Mouse (Mus musculus): ENCODE data around the gene Thap4.
"Not testable (repeated sequence)": the region's sequence is repeated elsewhere in the genome, so short reads cannot be mapped to it uniquely, and the experiment has no call there.

The Thap4 gene

DNA sequence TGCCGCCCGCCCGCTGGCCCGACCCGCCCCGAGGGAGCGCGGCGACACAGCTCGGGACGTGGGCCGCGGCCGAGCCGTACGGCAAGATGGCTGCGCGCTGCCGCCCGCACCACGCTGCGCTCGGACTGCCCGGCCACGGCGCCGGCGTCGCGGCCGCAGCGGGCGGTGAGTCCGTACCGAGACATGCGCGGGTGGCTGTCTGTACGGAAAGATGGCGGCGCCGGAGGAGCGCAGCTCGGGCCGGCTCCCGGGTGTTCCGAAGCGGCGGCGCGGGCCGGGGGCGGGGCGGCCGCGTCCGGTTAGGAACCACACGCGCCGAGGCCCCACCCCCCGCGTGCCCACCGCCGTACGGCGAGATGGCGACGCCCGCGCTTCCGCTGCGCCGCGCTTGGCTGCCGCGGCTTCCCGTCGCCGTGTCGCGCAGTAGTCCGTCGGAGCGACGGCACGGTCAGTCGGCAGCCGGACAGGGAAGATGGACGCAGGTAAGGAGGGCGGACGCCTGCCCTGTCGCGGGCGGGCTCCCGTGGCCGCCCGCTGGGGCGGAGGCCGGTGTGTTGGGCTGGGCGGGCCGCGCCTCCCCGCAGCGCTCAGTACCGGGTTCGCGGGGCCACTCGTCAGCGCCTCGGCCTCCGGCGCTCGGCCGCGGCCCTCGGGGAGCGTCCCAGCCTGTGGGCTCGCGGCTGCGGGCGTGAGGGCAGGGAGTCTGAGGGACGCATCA, at the start of gene Thap4:
Gene Thap4, minus strand, starts transcription at position 292 of the 718 bp plus-strand sequence.
- DNase-seq (ENCODE audit: low read depth in 1 of 2, low spot score in 2 of 2) = peak; percentile 33 to 74

GRCm38 (mm10) chr1:93803556-93804507, 49.2 kb upstream of the Thap4 start, which contains the start of gene Ing5:
Gene Ing5, plus strand, starts transcription at chr1:93803965.
- peak; percentile 97 to 99 for DNase-seq (ENCODE audit: low read depth in 1 of 2, low spot score in 2 of 2)

- no peak for DNase-seq (ENCODE audit: low read depth in 1 of 2, low spot score in 2 of 2)
Measured at GRCm38 (mm10) chr1:93802771-93803170, 48.1 kb upstream of the Thap4 start.

DNA sequence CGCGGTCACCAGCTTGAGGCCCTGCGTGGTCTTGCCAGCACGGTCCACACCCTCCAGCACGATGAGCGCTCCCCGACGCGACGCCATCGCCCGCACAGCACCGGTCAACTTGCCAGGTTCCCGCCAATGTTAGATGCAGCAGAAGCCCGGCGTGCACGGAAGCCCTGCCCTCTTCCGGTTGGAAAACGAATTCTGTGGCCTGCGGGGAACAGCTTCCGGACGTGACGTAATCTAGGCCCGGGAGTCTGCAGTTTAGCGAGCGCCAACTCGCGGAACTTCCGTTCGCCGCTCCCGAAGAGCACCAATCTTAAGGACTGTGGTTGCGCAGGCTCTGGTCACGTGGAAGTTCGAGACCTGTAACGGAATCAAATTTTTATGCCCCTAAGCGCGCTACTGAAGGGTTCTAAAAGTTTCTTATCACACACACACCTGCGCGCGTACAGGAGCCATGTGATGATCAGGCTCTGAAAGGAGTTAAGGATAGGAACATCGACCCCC, 47.1 kb upstream of the Thap4 start, which contains the start of gene Dtymk:
Gene Dtymk, minus strand, starts transcription at position 194 of the 498 bp plus-strand sequence.
- DNase-seq (ENCODE audit: low read depth in 1 of 2, low spot score in 2 of 2) = peak; percentile 82

GRCm38 (mm10) chr1:93800670-93801503, 46.2 kb upstream of the Thap4 start:
- DNase-seq (ENCODE audit: low read depth in 1 of 2, low spot score in 2 of 2) = no peak

DNA sequence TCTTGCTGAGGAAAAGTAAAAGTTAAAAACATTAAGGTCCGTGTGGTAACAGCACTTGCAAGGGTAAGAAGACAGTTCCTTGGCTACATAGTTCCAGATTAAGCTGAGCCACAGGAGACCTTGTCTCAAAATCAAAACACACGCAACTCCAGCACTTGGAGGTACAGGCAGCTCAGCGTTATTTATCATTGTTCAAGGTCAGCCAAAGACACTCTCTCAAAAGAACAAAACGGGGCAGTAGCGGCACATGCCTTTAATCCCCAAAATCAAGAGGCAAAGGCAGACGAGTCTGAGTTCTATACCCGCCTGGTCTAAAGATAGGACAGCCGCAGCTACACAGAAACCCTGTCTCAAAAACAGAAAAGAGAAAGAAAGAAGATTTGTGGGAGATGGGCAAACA, 41.2 kb upstream of the Thap4 start:
- DNase-seq (ENCODE audit: low read depth in 1 of 2, low spot score in 2 of 2) = no peak

DNA sequence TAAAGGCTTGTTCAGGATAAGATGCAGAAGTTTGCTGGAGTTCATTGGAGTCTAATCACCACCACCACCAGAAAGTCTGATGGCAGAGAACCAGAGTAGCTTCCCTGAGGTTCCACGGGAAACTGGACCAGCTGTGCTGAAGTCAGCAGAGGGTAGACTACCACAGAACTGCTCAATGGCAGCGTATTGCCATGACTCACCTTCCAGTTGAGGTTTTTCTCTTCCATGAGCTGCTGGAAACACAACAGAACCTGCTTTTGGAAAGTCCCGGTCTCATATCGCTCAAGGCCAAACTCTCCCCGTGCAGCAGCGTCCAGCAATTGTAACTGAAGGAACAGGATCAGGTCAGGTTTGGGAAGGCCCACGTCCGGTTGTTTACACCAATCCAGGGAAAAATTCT, 39.9 kb upstream of the Thap4 start:
- DNase-seq (ENCODE audit: low read depth in 1 of 2, low spot score in 2 of 2) = no peak

- DNase-seq (ENCODE audit: low read depth in 1 of 2, low spot score in 2 of 2) = no peak
Measured at GRCm38 (mm10) chr1:93786912-93787311, 32.2 kb upstream of the Thap4 start.

DNA sequence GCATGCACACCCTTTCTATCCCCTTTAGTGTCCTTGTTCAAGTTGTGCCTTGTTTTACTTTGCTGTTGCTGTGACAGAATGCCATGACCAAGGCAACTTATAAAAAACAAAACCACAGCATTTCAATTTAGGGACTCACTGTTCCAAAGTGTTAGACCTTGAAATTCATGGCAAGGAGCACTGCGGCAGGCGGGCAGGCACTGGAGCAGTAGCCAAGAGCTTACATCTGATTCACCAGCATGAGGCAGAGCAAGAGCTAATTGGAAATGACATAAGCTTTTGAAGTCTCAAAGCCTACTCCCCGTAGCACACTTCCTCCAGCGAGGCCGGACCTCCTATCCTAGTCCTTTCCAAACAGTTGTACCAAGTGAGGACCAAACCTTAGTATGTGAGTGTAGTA, 22.0 kb upstream of the Thap4 start:
- no peak for DNase-seq (ENCODE audit: low read depth in 1 of 2, low spot score in 2 of 2)

GRCm38 (mm10) chr1:93769901-93770300, 15.2 kb upstream of the Thap4 start:
- no peak for DNase-seq (ENCODE audit: low read depth in 1 of 2, low spot score in 2 of 2)

DNA sequence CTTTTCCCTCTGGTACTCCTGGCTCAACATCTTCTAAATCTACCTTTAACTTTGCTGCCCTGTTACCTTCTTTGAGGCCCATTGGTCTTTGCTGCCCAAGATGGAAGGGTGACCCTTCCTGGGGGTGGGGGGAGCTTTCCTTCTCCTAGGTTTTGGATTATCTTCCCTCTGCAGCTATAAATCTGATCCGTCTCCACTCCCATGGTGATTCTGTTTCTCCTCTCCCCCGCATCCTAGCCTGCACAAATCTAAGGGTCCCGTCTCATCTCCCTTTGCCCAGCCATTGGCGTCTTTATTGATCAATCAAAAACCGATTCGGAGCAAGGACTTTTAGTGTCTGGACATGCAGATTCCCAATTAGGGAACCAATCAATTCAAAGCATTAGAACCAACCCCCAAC, 12.9 kb upstream of the Thap4 start:
- DNase-seq (ENCODE audit: low read depth in 1 of 2, low spot score in 2 of 2) = no peak

DNA sequence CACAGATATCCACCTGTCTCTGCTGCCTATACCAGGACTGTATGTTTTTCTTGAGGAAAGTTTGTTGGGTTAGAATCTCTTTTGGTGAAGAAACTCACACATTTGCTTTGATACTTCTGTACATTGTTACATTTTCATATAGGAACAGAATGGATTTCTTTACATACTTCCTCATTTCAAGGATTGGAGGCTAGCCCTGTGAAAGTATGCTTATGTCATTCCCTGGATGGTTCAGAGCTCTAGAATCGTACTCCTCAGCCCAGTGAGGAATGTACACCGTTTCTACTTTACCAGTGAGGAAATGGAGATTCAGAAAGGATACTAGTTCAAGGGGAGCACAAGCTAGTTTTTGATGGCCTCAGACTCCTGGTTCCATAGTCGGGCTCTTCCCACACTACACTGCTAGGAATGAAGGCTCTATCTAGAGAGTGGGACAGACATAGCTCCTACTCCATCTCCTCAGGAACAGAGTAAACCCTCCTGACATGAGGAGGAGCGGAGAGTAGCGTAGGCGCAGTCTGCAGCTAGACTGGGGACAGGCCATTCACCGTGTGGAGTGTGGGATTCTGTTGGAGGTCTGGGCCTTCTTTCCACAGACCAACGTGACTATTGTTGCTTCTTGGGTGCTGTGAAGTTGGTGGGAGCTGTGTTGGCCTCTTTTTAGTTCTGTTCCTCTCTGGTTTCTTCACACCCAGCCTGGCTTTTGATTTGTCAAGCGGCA, 10.4 kb upstream of the Thap4 start:
- no peak for DNase-seq (ENCODE audit: low read depth in 1 of 2, low spot score in 2 of 2)

GRCm38 (mm10) chr1:93763531-93763930, 8.9 kb upstream of the Thap4 start:
- DNase-seq (ENCODE audit: low read depth in 1 of 2, low spot score in 2 of 2) = not testable (repeated sequence)

- DNase-seq (ENCODE audit: low read depth in 1 of 2, low spot score in 2 of 2) = no peak
Measured at GRCm38 (mm10) chr1:93760076-93760475, 5.4 kb upstream of the Thap4 start.

DNA sequence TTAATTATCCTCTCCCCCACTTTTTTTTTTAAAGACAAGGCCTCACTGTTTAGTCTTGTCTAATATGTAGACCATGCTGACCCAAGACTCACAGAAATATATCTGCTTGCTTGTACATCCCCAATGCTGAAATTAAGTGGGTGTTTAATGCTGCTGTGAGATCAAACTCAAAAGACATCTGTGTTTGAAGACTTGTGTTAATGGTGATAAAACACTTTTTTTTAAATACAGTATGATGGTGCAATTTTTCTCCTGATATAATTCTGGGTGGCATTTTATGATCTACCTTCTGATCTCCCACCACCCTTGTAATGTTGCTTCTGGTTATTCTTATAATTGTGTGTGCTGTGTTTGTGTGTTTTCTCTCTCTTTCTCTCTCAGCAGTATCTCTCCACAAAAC, 1.5 kb upstream of the Thap4 start:
- no peak for DNase-seq (ENCODE audit: low read depth in 1 of 2, low spot score in 2 of 2)

GRCm38 (mm10) chr1:93755618-93756017, 954 bp upstream of the Thap4 start:
- DNase-seq (ENCODE audit: low read depth in 1 of 2, low spot score in 2 of 2) = no peak

DNA sequence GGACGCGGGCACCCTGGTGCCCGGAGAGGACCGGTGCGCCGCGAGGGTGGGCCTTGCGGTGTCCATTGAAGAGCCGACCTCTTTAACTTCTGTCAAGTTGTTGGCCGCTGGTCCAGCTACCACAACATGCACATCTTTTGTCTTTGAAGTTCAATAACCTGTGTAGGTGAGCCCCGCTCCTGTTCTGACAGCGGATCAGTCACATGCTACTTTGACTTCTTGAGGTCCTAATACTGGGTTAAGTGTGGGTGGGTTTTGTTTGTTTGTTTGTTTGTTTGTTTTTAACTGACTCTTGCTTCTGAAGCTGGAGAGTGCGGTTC, 587 bp upstream of the Thap4 start:
- DNase-seq (ENCODE audit: low read depth in 1 of 2, low spot score in 2 of 2) = no peak

GRCm38 (mm10) chr1:93753911-93754572, 622 bp downstream of the Thap4 start:
- no peak for DNase-seq (ENCODE audit: low read depth in 1 of 2, low spot score in 2 of 2)

GRCm38 (mm10) chr1:93751290-93751689, 3.4 kb downstream of the Thap4 start, which contains the start of gene Atg4b:
Gene Atg4b, plus strand, starts transcription at chr1:93751500.
- no peak for DNase-seq (ENCODE audit: low read depth in 1 of 2, low spot score in 2 of 2)

- no peak for DNase-seq (ENCODE audit: low read depth in 1 of 2, low spot score in 2 of 2)
Measured at GRCm38 (mm10) chr1:93748539-93748938, 6.1 kb downstream of the Thap4 start.

All from monocyte, adult 2 months (primary cell).